Comparison of ENCODE assay signal across 24 mouse cellular contexts in genomic region chr15:84169511-84169910, GRCm38 (mm10). TPM values are rescaled to one million over a fixed set of nuclear protein-coding genes. Genes with fewer than 3 reads are reported as not detected.
A peak's percentile ranks its signal among the peaks of the same experiment; 100 is the strongest.
DNase-seq lines count a peak whose midpoint lies in the region; ATAC-seq and TF ChIP-seq lines count a peak whose summit lies in the region.
"Had no signal": no experiment of that assay in that cellular context is flagged by ENCODE, and none has a peak within 500 bp of the region (broad histone marks: within the 10 kb centered on the region; RNA-seq: fewer than 3 reads in every experiment).

No protein-coding gene starts in this region.

- H3K4me1 ChIP-seq in liver, adult 2 months (ENCODE audit: control insufficient read depth, insufficient read depth, low read length): peaks cover 5% of the 10 kb centered on the region
- peaks cover 7% of the 10 kb centered on the region for H3K4me1 ChIP-seq in liver, embryonic 12.5 days
- H3K4me1 ChIP-seq in hindbrain, postnatal 0 days (ENCODE audit: insufficient read depth, low read length): peaks cover 14% of the 10 kb centered on the region
- peaks cover 15% of the 10 kb centered on the region for H3K4me1 ChIP-seq in midbrain, embryonic 14.5 days (ENCODE audit: control insufficient read depth, insufficient read depth, low read length)
- peaks cover 13% of the 10 kb centered on the region for H3K4me1 ChIP-seq in intestine, embryonic 15.5 days (replicated peaks)

- no peaks in the 10 kb centered on the region for H3K27me3 ChIP-seq in liver, adult 2 months (ENCODE audit: control insufficient read depth, insufficient read depth, low read length)
- H3K27me3 ChIP-seq in liver, embryonic 12.5 days (replicated peaks): peaks cover 42% of the 10 kb centered on the region
- no peaks in the 10 kb centered on the region for H3K27me3 ChIP-seq in hindbrain, postnatal 0 days (ENCODE audit: insufficient read depth, low read length)
- H3K27me3 ChIP-seq in midbrain, embryonic 14.5 days (ENCODE audit: control insufficient read depth, insufficient read depth, low read length): peaks cover 5% of the 10 kb centered on the region; the same call in 1 of the 2 replicates
- 0 out of 2 replicates have a peak, but pooled peaks cover 8% of the 10 kb centered on the region for H3K27me3 ChIP-seq in intestine, embryonic 15.5 days (replicated peaks)

- H3K9me3 ChIP-seq in liver, embryonic 12.5 days (replicated peaks): no peaks in the 10 kb centered on the region
- H3K9me3 ChIP-seq in hindbrain, postnatal 0 days (ENCODE audit: low read length): no peaks in the 10 kb centered on the region
- no peaks in the 10 kb centered on the region for H3K9me3 ChIP-seq in midbrain, embryonic 14.5 days (ENCODE audit: control insufficient read depth, low read length)
- no peaks in the 10 kb centered on the region for H3K9me3 ChIP-seq in intestine, embryonic 15.5 days
- H3K9me3 ChIP-seq: embryonic facial prominence, embryonic 13.5 days; limb, embryonic 15.5 days had no signal

- DNase-seq in cerebellum, postnatal 10 days: peak; percentile 35 to 55
- no peak for DNase-seq in cerebellum, adult 9-10 months
- peak; percentile 80 for DNase-seq in liver, adult 2 months (ENCODE audit: extremely low read depth, low read depth, low spot score)
- no peak for DNase-seq in hindbrain, postnatal 0 days (ENCODE audit: low spot score)
- DNase-seq in midbrain, embryonic 14.5 days: no peak
- no peak for DNase-seq in testis, postnatal 10 days (ENCODE audit: low spot score)
- DNase-seq: adrenal gland, adult 8-10 months; layer of hippocampus, adult 9-11 months; right cerebral cortex, postnatal 25 days had no signal

- H3K27ac ChIP-seq in liver, adult 2 months (replicated peaks; ENCODE audit: insufficient read depth, low read depth, low read length): no peak overlapping the region; the same call in 1 of the 2 replicates
- no peak overlapping the region for H3K27ac ChIP-seq in liver, embryonic 12.5 days
- H3K27ac ChIP-seq in hindbrain, postnatal 0 days: no peak overlapping the region
- H3K27ac ChIP-seq in midbrain, embryonic 14.5 days (replicated peaks; ENCODE audit: low read depth, low read length): 0 out of 2 replicates have a peak overlapping the region, but pooled peaks have one; percentile 82
- no peak overlapping the region for H3K27ac ChIP-seq in intestine, embryonic 15.5 days
- H3K27ac ChIP-seq: embryonic facial prominence, embryonic 13.5 days; limb, embryonic 15.5 days had no signal

- H3K4me3 ChIP-seq in liver, adult 2 months (ENCODE audit: insufficient read depth, low read depth, low read length): no peak overlapping the region
- no peak overlapping the region for H3K4me3 ChIP-seq in liver, embryonic 12.5 days
- no peak overlapping the region for H3K4me3 ChIP-seq in hindbrain, postnatal 0 days (ENCODE audit: low read length)
- no peak overlapping the region for H3K4me3 ChIP-seq in midbrain, embryonic 14.5 days (replicated peaks; ENCODE audit: low read depth, low read length)
- H3K4me3 ChIP-seq in intestine, embryonic 15.5 days (replicated peaks): no peak overlapping the region
- H3K4me3 ChIP-seq: limb, embryonic 15.5 days had no signal

- 31% methylated on average over 1 of the region's 1 CpGs for WGBS in liver, adult 2 months
- WGBS in liver, embryonic 12.5 days (ENCODE audit: insufficient replicate concordance): 40% methylated on average over 1 of the region's 1 CpGs
- 76% methylated on average over 1 of the region's 1 CpGs for WGBS in hindbrain, postnatal 0 days
- WGBS in midbrain, embryonic 14.5 days: 68% methylated on average over 1 of the region's 1 CpGs
- 64% methylated on average over 1 of the region's 1 CpGs for WGBS in intestine, embryonic 15.5 days

- peaks cover 8% of the 10 kb centered on the region; the same call in 1 of the 2 replicates for H3K36me3 ChIP-seq in liver, adult 2 months (ENCODE audit: control insufficient read depth, insufficient read depth, low read length)
- no peaks in the 10 kb centered on the region for H3K36me3 ChIP-seq in liver, embryonic 12.5 days
- H3K36me3 ChIP-seq in hindbrain, postnatal 0 days (ENCODE audit: insufficient read depth, low read length): no peaks in the 10 kb centered on the region
- H3K36me3 ChIP-seq in midbrain, embryonic 14.5 days (ENCODE audit: control insufficient read depth, insufficient read depth, low read length): no peaks in the 10 kb centered on the region
- no peaks in the 10 kb centered on the region for H3K36me3 ChIP-seq in intestine, embryonic 15.5 days
- H3K36me3 ChIP-seq: embryonic facial prominence, embryonic 13.5 days; limb, embryonic 15.5 days had no signal

- no peak for ATAC-seq in liver, embryonic 12.5 days
- no peak for ATAC-seq in hindbrain, postnatal 0 days
- no peak for ATAC-seq in midbrain, embryonic 14.5 days (ENCODE audit: low FRiP score, low TSS enrichment)
- no peak for ATAC-seq in intestine, embryonic 15.5 days

- H3K4me2 ChIP-seq in liver, embryonic 12.5 days: no peak overlapping the region
- peak overlapping the region; percentile 95 for H3K4me2 ChIP-seq in hindbrain, postnatal 0 days (ENCODE audit: low read depth, low read length)
- peak overlapping the region; percentile 94 for H3K4me2 ChIP-seq in midbrain, embryonic 14.5 days (ENCODE audit: low read length)
- H3K4me2 ChIP-seq in intestine, embryonic 15.5 days (replicated peaks): no peak overlapping the region

- no peak overlapping the region for H3K9ac ChIP-seq in liver, adult 2 months (ENCODE audit: low read depth, low read length)
- H3K9ac ChIP-seq in liver, embryonic 12.5 days: no peak overlapping the region
- no peak overlapping the region for H3K9ac ChIP-seq in hindbrain, postnatal 0 days (replicated peaks; ENCODE audit: low read length)
- H3K9ac ChIP-seq in midbrain, embryonic 14.5 days (replicated peaks; ENCODE audit: low read length): no peak overlapping the region
- H3K9ac ChIP-seq in intestine, embryonic 15.5 days: no peak overlapping the region
- H3K9ac ChIP-seq: embryonic facial prominence, embryonic 13.5 days; limb, embryonic 15.5 days had no signal

- H3K79me2 ChIP-seq in liver, adult 2 months (ENCODE audit: control insufficient read depth, insufficient read depth, low read length): no peaks in the 10 kb centered on the region

- no peak for TF ChIP-seq POLR2A in liver, adult 2 months (IDR thresholded peaks at IDR 0.05; ENCODE audit: extremely low read depth, insufficient read depth, low read length)

- no peak for TF ChIP-seq CTCF in liver, adult 2 months (IDR thresholded peaks at IDR 0.05; ENCODE audit: low read depth, low read length)
- no peak for TF ChIP-seq CTCF in hindbrain, postnatal 0 days (IDR thresholded peaks at IDR 0.05; ENCODE audit: low read depth)

RNA-seq across cellular contexts. Expression of gene Pnpla3, which starts 1.9 kb away (rescaled TPM):
- 1.2 and 2.6 TPM in 2 replicates for total RNA-seq in liver, adult 2 months (2014; rRNA removed)
- 4.7 and 10.6 TPM in 2 replicates for polyA plus RNA-seq in liver, adult 2 months (2012; rRNA removed)
- 1.4 and 1.5 TPM in 2 replicates for polyA plus RNA-seq in liver, embryonic 12.5 days (2016; fragmentation: Nextera tagmentation; extraction: Ambion mirVana)
- 7.4 and 15.4 TPM in 2 replicates for total RNA-seq in hindbrain, postnatal 0 days (2014; rRNA removed)
- 6.2 and 7.9 TPM in 2 replicates for polyA plus RNA-seq in hindbrain, postnatal 0 days (2015; fragmentation: Nextera tagmentation; extraction: Ambion mirVana)
- polyA plus RNA-seq in midbrain, embryonic 14.5 days (2014; fragmentation: Nextera tagmentation; extraction: Ambion mirVana): 3.3 and 4.5 TPM in 2 replicates
- polyA plus RNA-seq in intestine, embryonic 15.5 days (2015; fragmentation: Nextera tagmentation; extraction: Ambion mirVana): 0.46 and 1.2 TPM in 2 replicates
- total RNA-seq: megakaryocyte, adult 5-6 weeks; neutrophil, adult 5-6 weeks had no signal

RNA-seq across cellular contexts. Expression of gene Samm50, which starts 22.5 kb away (rescaled TPM):
- total RNA-seq in liver, adult 2 months (2014; rRNA removed): 46.4 and 58.3 TPM in 2 replicates
- 8.8 and 11.5 TPM in 2 replicates for polyA plus RNA-seq in liver, adult 2 months (2012; rRNA removed)
- 110 and 112 TPM in 2 replicates for polyA plus RNA-seq in liver, embryonic 12.5 days (2016; fragmentation: Nextera tagmentation; extraction: Ambion mirVana)
- total RNA-seq in hindbrain, postnatal 0 days (2014; rRNA removed): 28.0 and 30.9 TPM in 2 replicates
- 92.3 and 93.6 TPM in 2 replicates for polyA plus RNA-seq in hindbrain, postnatal 0 days (2015; fragmentation: Nextera tagmentation; extraction: Ambion mirVana)
- polyA plus RNA-seq in midbrain, embryonic 14.5 days (2014; fragmentation: Nextera tagmentation; extraction: Ambion mirVana): 54.2 and 70.8 TPM in 2 replicates
- polyA plus RNA-seq in intestine, embryonic 15.5 days (2015; fragmentation: Nextera tagmentation; extraction: Ambion mirVana): 148 and 151 TPM in 2 replicates

RNA-seq across cellular contexts. Expression of gene Pnpla5, which starts 46.5 kb away (rescaled TPM):
- total RNA-seq in liver, adult 2 months (2014; rRNA removed): 0.07 and 0.28 TPM in 2 replicates
- 0.13 TPM in 1 of 2 replicates, not detected in the other for polyA plus RNA-seq in liver, adult 2 months (2012; rRNA removed)
- 0.07 TPM in 1 of 2 replicates, not detected in the other for polyA plus RNA-seq in liver, embryonic 12.5 days (2016; fragmentation: Nextera tagmentation; extraction: Ambion mirVana)
- total RNA-seq in hindbrain, postnatal 0 days (2014; rRNA removed): not detected in 2 replicates
- not detected in 2 replicates for polyA plus RNA-seq in hindbrain, postnatal 0 days (2015; fragmentation: Nextera tagmentation; extraction: Ambion mirVana)
- polyA plus RNA-seq in midbrain, embryonic 14.5 days (2014; fragmentation: Nextera tagmentation; extraction: Ambion mirVana): not detected in 2 replicates
- polyA plus RNA-seq in intestine, embryonic 15.5 days (2015; fragmentation: Nextera tagmentation; extraction: Ambion mirVana): not detected in 2 replicates
- total RNA-seq: gastrocnemius, postnatal 4 days; heart, postnatal 25 days; left cerebral cortex, postnatal 25 days; megakaryocyte, adult 5-6 weeks; neutrophil, adult 5-6 weeks had no signal
- polyA plus RNA-seq: embryonic facial prominence, embryonic 13.5 days; forebrain, embryonic 14.5 days; heart, embryonic 11.5 days; intestine, embryonic 14.5 days; kidney, embryonic 14.5 days; limb, embryonic 15.5 days; stomach, embryonic 16.5 days; urinary bladder, adult 2 months had no signal

Comparison
In these comparisons a context has a peak if more than half of its experiments do, and no peak if none do; other contexts are left out.
1. DNase-seq: peak in cerebellum, postnatal 10 days (2 of 2) and liver, adult 2 months (single experiment); none in cerebellum, adult 9-10 months (single experiment), hindbrain, postnatal 0 days (single experiment), midbrain, embryonic 14.5 days (single experiment) and testis, postnatal 10 days (single experiment).
2. H3K4me2 ChIP-seq: peak in hindbrain, postnatal 0 days (single experiment) and midbrain, embryonic 14.5 days (single experiment); none in liver, embryonic 12.5 days (single experiment) and intestine, embryonic 15.5 days (single experiment).